Mouse (Mus musculus): Measurements from ENCODE around the gene Supt5. TPM values are rescaled to one million over a fixed set of nuclear protein-coding genes. Genes with fewer than 3 reads are reported as not detected.

Supt5 gene
- total and polyA plus RNA-seq, 2 experiments from 2014 or later = 36.6 to 71.4 TPM

DNA sequence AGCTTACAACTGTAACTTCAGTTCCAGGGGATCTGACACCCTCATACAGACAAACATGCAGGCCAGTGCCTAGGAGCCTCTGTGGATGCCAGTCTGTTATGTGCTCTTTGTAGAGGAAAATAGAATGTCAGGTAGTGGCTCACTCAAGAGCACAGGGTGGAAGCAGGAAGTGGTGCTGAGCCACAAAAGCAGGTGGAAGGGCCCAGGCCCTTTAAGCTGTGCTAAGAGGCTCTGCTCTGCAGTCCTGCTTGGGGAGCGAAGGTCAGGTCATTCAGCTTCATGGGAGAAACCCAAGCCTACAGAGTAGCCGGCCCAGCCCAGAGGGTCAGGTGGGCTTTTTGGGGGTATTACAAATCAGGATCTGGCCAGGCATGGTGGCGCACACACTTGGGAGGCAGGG, 16.7 kb upstream of the Supt5 start:
- peaks cover 24% of the 10 kb centered on the region for H3K4me1 ChIP-seq (ENCODE audit: control insufficient read depth, insufficient read depth)
- H3K4me3 ChIP-seq (ENCODE audit: low read depth, low read length) = no peak overlapping the region
- ATAC-seq (ENCODE audit: insufficient read depth, low read depth) (no peak), DNase-seq (ENCODE audit: low spot score) (no peak)
- 91% methylated on average over 3 of the region's 3 CpGs for WGBS
- peaks cover 46% of the 10 kb centered on the region for H3K36me3 ChIP-seq (replicated peaks; ENCODE audit: control insufficient read depth, insufficient read depth, low read length)
- peak overlapping the region; percentile 30; the same call in 1 of the 2 replicates for H3K27ac ChIP-seq (ENCODE audit: low read depth)
- TF ChIP-seq EP300 (IDR thresholded peaks at IDR 0.05; ENCODE audit: low read depth) (no peak), CTCF (IDR thresholded peaks at IDR 0.05; ENCODE audit: low read depth) (no peak)
- no peak overlapping the region for H3K9ac ChIP-seq (replicated peaks; ENCODE audit: low read depth, low read length)
- no peak overlapping the region for H3K4me2 ChIP-seq (ENCODE audit: low read depth, low read length)
- H3K9me3 ChIP-seq (replicated peaks; ENCODE audit: control insufficient read depth, low read length) = no peaks in the 10 kb centered on the region
- no peaks in the 10 kb centered on the region for H3K27me3 ChIP-seq (ENCODE audit: control insufficient read depth, insufficient read depth, low read length)

DNA sequence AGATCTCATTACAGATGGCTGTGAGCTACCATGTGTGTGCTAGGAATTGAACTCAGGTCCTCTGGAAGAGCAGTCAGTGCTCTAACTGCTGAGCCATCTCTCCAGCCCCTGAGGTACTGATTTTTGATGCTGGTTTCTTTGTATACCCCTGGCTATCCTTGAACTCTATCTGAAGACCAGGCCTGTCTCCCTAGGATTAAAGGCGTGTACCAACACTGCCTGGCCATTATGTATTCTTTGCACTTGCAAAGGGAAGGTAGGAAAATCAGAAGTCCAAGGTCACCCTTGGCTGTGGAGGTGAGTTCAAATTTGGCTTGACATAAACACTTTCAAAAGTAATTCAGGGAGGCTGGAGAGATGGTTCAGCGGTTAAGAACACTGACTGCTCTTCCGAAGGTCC, 16.1 kb upstream of the Supt5 start:
- no peak overlapping the region for H3K27ac ChIP-seq (ENCODE audit: low read depth)
- H3K4me1 ChIP-seq (ENCODE audit: control insufficient read depth, insufficient read depth) = peaks cover 28% of the 10 kb centered on the region
- no peak overlapping the region for H3K9ac ChIP-seq (replicated peaks; ENCODE audit: low read depth, low read length)
- TF ChIP-seq EP300 (IDR thresholded peaks at IDR 0.05; ENCODE audit: low read depth) (no peak), CTCF (IDR thresholded peaks at IDR 0.05; ENCODE audit: low read depth) (no peak)
- no peak overlapping the region for H3K4me2 ChIP-seq (ENCODE audit: low read depth, low read length)
- no peak overlapping the region for H3K4me3 ChIP-seq (ENCODE audit: low read depth, low read length)
- peaks cover 40% of the 10 kb centered on the region for H3K36me3 ChIP-seq (replicated peaks; ENCODE audit: control insufficient read depth, insufficient read depth, low read length)
- no peaks in the 10 kb centered on the region for H3K9me3 ChIP-seq (replicated peaks; ENCODE audit: control insufficient read depth, low read length)
- DNase-seq (ENCODE audit: low spot score) = no peak
- 89% methylated on average over 3 of the region's 3 CpGs for WGBS
- no peaks in the 10 kb centered on the region for H3K27me3 ChIP-seq (ENCODE audit: control insufficient read depth, insufficient read depth, low read length)
- no peak for ATAC-seq (ENCODE audit: insufficient read depth, low read depth)

DNA sequence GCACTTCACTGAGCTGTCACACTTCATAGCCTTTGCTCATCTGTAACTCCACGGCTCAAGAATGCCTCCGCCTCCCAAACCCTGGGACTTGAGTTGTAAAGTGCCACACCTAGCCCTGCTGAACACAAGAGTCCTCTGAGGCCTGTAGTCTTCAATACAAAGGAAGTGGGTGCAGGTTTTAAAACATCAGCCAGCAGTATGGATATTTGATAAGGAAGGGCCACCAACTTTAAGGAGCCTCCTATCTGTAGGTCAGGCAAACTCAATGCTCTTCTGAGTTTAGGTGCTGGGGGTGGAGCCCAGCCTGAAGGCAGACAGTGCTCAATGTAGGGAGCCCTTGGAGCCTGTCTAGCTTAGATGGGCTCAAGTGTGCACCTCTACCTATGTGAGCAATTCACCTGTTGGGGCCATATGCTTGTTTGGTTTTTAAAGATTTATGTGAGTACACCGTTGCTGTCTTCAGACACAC, 15.6 kb upstream of the Supt5 start:
- H3K4me1 ChIP-seq (ENCODE audit: control insufficient read depth, insufficient read depth) = peaks cover 29% of the 10 kb centered on the region
- peaks cover 35% of the 10 kb centered on the region for H3K36me3 ChIP-seq (replicated peaks; ENCODE audit: control insufficient read depth, insufficient read depth, low read length)
- H3K9me3 ChIP-seq (replicated peaks; ENCODE audit: control insufficient read depth, low read length) = no peaks in the 10 kb centered on the region
- no peak overlapping the region for H3K4me2 ChIP-seq (ENCODE audit: low read depth, low read length)
- no peak overlapping the region for H3K27ac ChIP-seq (ENCODE audit: low read depth)
- no peak for TF ChIP-seq EP300 (IDR thresholded peaks at IDR 0.05; ENCODE audit: low read depth)
- TF ChIP-seq CTCF (IDR thresholded peaks at IDR 0.05; ENCODE audit: low read depth) = no peak
- no peak overlapping the region for H3K4me3 ChIP-seq (ENCODE audit: low read depth, low read length)
- ATAC-seq (ENCODE audit: insufficient read depth, low read depth) = no peak
- H3K9ac ChIP-seq (replicated peaks; ENCODE audit: low read depth, low read length) = no peak overlapping the region
- no peak for DNase-seq (ENCODE audit: low spot score)
- no peaks in the 10 kb centered on the region for H3K27me3 ChIP-seq (ENCODE audit: control insufficient read depth, insufficient read depth, low read length)
- WGBS = 88% methylated on average over 3 of the region's 3 CpGs

DNA sequence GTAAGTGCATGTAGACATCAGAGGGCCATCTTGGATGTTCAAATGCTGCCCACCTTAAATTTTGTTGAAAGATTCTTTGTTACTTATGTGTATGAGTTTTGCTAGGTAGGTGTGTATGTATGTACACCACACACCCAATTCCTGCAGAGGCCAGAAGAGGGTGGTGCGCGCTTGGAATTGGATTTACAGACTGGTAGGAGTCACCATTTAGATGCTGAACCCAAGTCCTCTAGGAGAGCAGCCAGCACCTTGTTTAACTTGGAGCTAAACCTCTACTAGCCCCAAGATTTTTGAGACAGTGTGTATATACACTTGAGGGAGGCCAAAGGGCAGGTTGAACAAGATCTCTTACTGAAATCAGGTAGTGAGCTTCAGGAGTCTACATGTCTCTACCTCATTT, 14.7 kb upstream of the Supt5 start:
- WGBS = 91% methylated on average over 2 of the region's 2 CpGs

DNA sequence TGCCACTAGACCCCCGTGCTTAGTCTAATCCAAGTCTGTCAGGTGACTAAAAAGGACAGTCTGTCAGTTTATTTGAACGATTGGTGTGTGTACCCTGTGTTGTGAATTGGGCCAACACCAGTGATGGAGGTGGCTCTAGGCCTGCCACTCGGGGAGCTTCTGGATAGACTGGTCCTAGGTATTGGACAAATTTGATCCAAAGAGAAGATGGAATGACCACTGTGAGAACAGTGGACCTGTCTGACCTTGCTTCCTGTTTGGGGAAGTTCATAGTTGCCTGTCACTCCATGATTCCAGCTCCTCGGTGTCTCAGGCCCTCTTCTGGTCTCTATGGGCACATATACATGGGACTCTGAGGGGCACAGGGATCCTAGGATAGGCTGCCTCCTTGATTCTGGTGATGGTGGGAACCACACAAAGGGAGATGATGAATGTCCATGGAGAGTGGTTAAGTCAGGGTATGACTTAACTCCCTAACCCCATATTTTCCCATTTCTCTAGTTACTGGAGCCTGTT, 13.2 kb upstream of the Supt5 start:
- H3K27ac ChIP-seq (ENCODE audit: low read depth) = peak overlapping the region; percentile 86; the same call in 1 of the 2 replicates
- no peaks in the 10 kb centered on the region for H3K27me3 ChIP-seq (ENCODE audit: control insufficient read depth, insufficient read depth, low read length)
- peak overlapping the region; percentile 97 for H3K9ac ChIP-seq (replicated peaks; ENCODE audit: low read depth, low read length)
- TF ChIP-seq EP300 (IDR thresholded peaks at IDR 0.05; ENCODE audit: low read depth) (no peak), CTCF (IDR thresholded peaks at IDR 0.05; ENCODE audit: low read depth) (0 out of 2 replicates have a peak, but pooled peaks have one; percentile 7)
- H3K9me3 ChIP-seq (replicated peaks; ENCODE audit: control insufficient read depth, low read length) = no peaks in the 10 kb centered on the region
- WGBS = 41% methylated on average over 4 of the region's 4 CpGs
- peaks cover 30% of the 10 kb centered on the region for H3K36me3 ChIP-seq (replicated peaks; ENCODE audit: control insufficient read depth, insufficient read depth, low read length)
- H3K4me3 ChIP-seq (ENCODE audit: low read depth, low read length) = peak overlapping the region; percentile 94
- peak overlapping the region; percentile 97 for H3K4me2 ChIP-seq (ENCODE audit: low read depth, low read length)
- DNase-seq (ENCODE audit: low spot score) = no peak
- no peak for ATAC-seq (ENCODE audit: insufficient read depth, low read depth)
- H3K4me1 ChIP-seq (ENCODE audit: control insufficient read depth, insufficient read depth) = peaks cover 16% of the 10 kb centered on the region

More for the DNA sequence above, 14.7 kb upstream of the Supt5 start:
- no peak overlapping the region for H3K9ac ChIP-seq (replicated peaks; ENCODE audit: low read depth, low read length)
- peaks cover 29% of the 10 kb centered on the region for H3K4me1 ChIP-seq (ENCODE audit: control insufficient read depth, insufficient read depth)
- no peaks in the 10 kb centered on the region for H3K9me3 ChIP-seq (replicated peaks; ENCODE audit: control insufficient read depth, low read length)
- DNase-seq (ENCODE audit: low spot score) (no peak), ATAC-seq (ENCODE audit: insufficient read depth, low read depth) (no peak)
- no peak overlapping the region for H3K4me3 ChIP-seq (ENCODE audit: low read depth, low read length)
- no peak for TF ChIP-seq EP300 (IDR thresholded peaks at IDR 0.05; ENCODE audit: low read depth)
- TF ChIP-seq CTCF (IDR thresholded peaks at IDR 0.05; ENCODE audit: low read depth) = 0 out of 2 replicates have a peak, but pooled peaks have one; percentile 10
- H3K27ac ChIP-seq (ENCODE audit: low read depth) = no peak overlapping the region
- H3K27me3 ChIP-seq (ENCODE audit: control insufficient read depth, insufficient read depth, low read length) = no peaks in the 10 kb centered on the region
- H3K36me3 ChIP-seq (replicated peaks; ENCODE audit: control insufficient read depth, insufficient read depth, low read length) = peaks cover 30% of the 10 kb centered on the region
- H3K4me2 ChIP-seq (ENCODE audit: low read depth, low read length) = no peak overlapping the region
